8 mouse cellular contexts compared by ENCODE assay signal in genomic region chr14:118180117-118180557, GRCm38 (mm10). TPM values are rescaled to one million over a fixed set of nuclear protein-coding genes. Genes with fewer than 3 reads are reported as not detected.
DNase-seq lines count a peak whose midpoint lies in the region; ATAC-seq and TF ChIP-seq lines count a peak whose summit lies in the region.

No protein-coding gene starts in this region.

- WGBS in embryonic facial prominence, embryonic 15.5 days = under 1% methylated on average over 20 of the region's 20 CpGs
- under 1% methylated on average over 20 of the region's 20 CpGs for WGBS in heart, embryonic 12.5 days
- under 1% methylated on average over 20 of the region's 20 CpGs for WGBS in lung, embryonic 14.5 days
- under 1% methylated on average over 20 of the region's 20 CpGs for WGBS in neural tube, embryonic 13.5 days

- no peaks in the 10 kb centered on the region for H3K9me3 ChIP-seq in ES-E14 (ENCODE audit: control insufficient read depth, insufficient read depth, low read depth, low read length)
- no peaks in the 10 kb centered on the region for H3K9me3 ChIP-seq in embryonic facial prominence, embryonic 15.5 days (replicated peaks)
- H3K9me3 ChIP-seq in heart, embryonic 12.5 days (replicated peaks) = no peaks in the 10 kb centered on the region
- no peaks in the 10 kb centered on the region for H3K9me3 ChIP-seq in lung, embryonic 14.5 days (ENCODE audit: low read depth, low read length)
- H3K9me3 ChIP-seq in neural tube, embryonic 13.5 days = no peaks in the 10 kb centered on the region

- H3K9ac ChIP-seq in ES-E14 (ENCODE audit: insufficient read depth, low read depth, low read length, poor library complexity, severe bottlenecking) = peak overlapping the region; percentile 58; the same call in 1 of the 2 replicates
- peak overlapping the region; percentile 28; the same call in 1 of the 2 replicates for H3K9ac ChIP-seq in embryonic facial prominence, embryonic 15.5 days
- peak overlapping the region; percentile 60 for H3K9ac ChIP-seq in heart, embryonic 12.5 days
- peak overlapping the region; percentile 52 for H3K9ac ChIP-seq in lung, embryonic 14.5 days
- H3K9ac ChIP-seq in neural tube, embryonic 13.5 days = peak overlapping the region; percentile 74

- in situ Hi-C loops in ES-E14 (cut with MboI; ENCODE audit: low sequenced_read_pairs in 2 of 2, unreplicated experiment in 2 of 2) = no loop called here

- DNase-seq in ES-E14 (ENCODE audit: low read depth, low spot score) = peak; percentile 56
- peak; percentile 64 for DNase-seq in brain, adult 2 months (ENCODE audit: low read depth, low spot score)
- peak; percentile 44 for DNase-seq in kidney, adult 9 months
- peak; percentile 84 for DNase-seq in lung, embryonic 14.5 days
- peak; percentile 71 for DNase-seq in thymus, postnatal 25 days

- H3K27me3 ChIP-seq in embryonic facial prominence, embryonic 15.5 days = no peaks in the 10 kb centered on the region
- H3K27me3 ChIP-seq in heart, embryonic 12.5 days (replicated peaks) = no peaks in the 10 kb centered on the region
- no peaks in the 10 kb centered on the region for H3K27me3 ChIP-seq in lung, embryonic 14.5 days (ENCODE audit: insufficient read depth, low read length)
- H3K27me3 ChIP-seq in neural tube, embryonic 13.5 days = no peaks in the 10 kb centered on the region

- H3K27ac ChIP-seq in ES-E14 (ENCODE audit: insufficient read depth, low read depth, low read length, poor library complexity, severe bottlenecking) = peak overlapping the region; percentile 25; the same call in 1 of the 2 replicates
- H3K27ac ChIP-seq in embryonic facial prominence, embryonic 15.5 days (replicated peaks) = peak overlapping the region; percentile 85
- H3K27ac ChIP-seq in heart, embryonic 12.5 days (ENCODE audit: poor library complexity, severe bottlenecking) = peak overlapping the region; percentile 77
- H3K27ac ChIP-seq in lung, embryonic 14.5 days (ENCODE audit: low read depth) = peak overlapping the region; percentile 80
- peak overlapping the region; percentile 89 for H3K27ac ChIP-seq in neural tube, embryonic 13.5 days (replicated peaks)

- no peak for TF ChIP-seq CTCF in lung, embryonic 14.5 days (IDR thresholded peaks at IDR 0.05; ENCODE audit: low read depth)

- no peaks in the 10 kb centered on the region for H3K36me3 ChIP-seq in ES-E14 (ENCODE audit: control insufficient read depth, insufficient read depth, low read length, poor library complexity, severe bottlenecking)
- H3K36me3 ChIP-seq in embryonic facial prominence, embryonic 15.5 days = no peaks in the 10 kb centered on the region
- H3K36me3 ChIP-seq in heart, embryonic 12.5 days = no peaks in the 10 kb centered on the region
- H3K36me3 ChIP-seq in lung, embryonic 14.5 days (ENCODE audit: insufficient read depth) = no peaks in the 10 kb centered on the region
- H3K36me3 ChIP-seq in neural tube, embryonic 13.5 days = no peaks in the 10 kb centered on the region

- ATAC-seq in embryonic facial prominence, embryonic 15.5 days (ENCODE audit: insufficient number of reproducible peaks, low FRiP score, low TSS enrichment, low read depth) = peak; percentile 80; the same call in 1 of the 2 replicates
- ATAC-seq in heart, embryonic 12.5 days (ENCODE audit: insufficient number of reproducible peaks, low FRiP score) = peak; percentile 88
- peak; percentile 87 for ATAC-seq in lung, embryonic 14.5 days (ENCODE audit: insufficient read depth)
- ATAC-seq in neural tube, embryonic 13.5 days (ENCODE audit: low read depth) = peak; percentile 91

- peak overlapping the region; percentile 76 for H3K4me2 ChIP-seq in embryonic facial prominence, embryonic 15.5 days (replicated peaks)
- peak overlapping the region; percentile 88 for H3K4me2 ChIP-seq in heart, embryonic 12.5 days
- peak overlapping the region; percentile 91 for H3K4me2 ChIP-seq in lung, embryonic 14.5 days
- peak overlapping the region; percentile 85 for H3K4me2 ChIP-seq in neural tube, embryonic 13.5 days

- H3K4me3 ChIP-seq in ES-E14 (ENCODE audit: insufficient read depth in 1 of 2, low read depth in 1 of 2, low read length in 2 of 2, poor library complexity in 1 of 2, severe bottlenecking in 1 of 2) = peak overlapping the region; percentile 58 to 62
- peak overlapping the region; percentile 55 for H3K4me3 ChIP-seq in embryonic facial prominence, embryonic 15.5 days (replicated peaks)
- peak overlapping the region; percentile 61 for H3K4me3 ChIP-seq in heart, embryonic 12.5 days
- H3K4me3 ChIP-seq in lung, embryonic 14.5 days (ENCODE audit: low read depth, low read length) = peak overlapping the region; percentile 51
- H3K4me3 ChIP-seq in neural tube, embryonic 13.5 days = peak overlapping the region; percentile 48

- H3K4me1 ChIP-seq in ES-E14 (ENCODE audit: control insufficient read depth in 2 of 2, insufficient read depth in 2 of 2, low read length in 2 of 2, poor library complexity in 1 of 2) = peaks cover 4 to 9% of the 10 kb centered on the region in 2 experiments; a peak in 3 of 4 replicates
- H3K4me1 ChIP-seq in embryonic facial prominence, embryonic 15.5 days = no peaks in the 10 kb centered on the region
- H3K4me1 ChIP-seq in heart, embryonic 12.5 days (replicated peaks) = 0 out of 2 replicates have a peak, but pooled peaks cover 2% of the 10 kb centered on the region
- peaks cover 3% of the 10 kb centered on the region; the same call in 1 of the 2 replicates for H3K4me1 ChIP-seq in lung, embryonic 14.5 days (ENCODE audit: insufficient read depth)
- peaks cover 4% of the 10 kb centered on the region for H3K4me1 ChIP-seq in neural tube, embryonic 13.5 days (replicated peaks)

TF ChIP-seq in ES-E14, 5 proteins besides CTCF, POLR2A, EP300 and RAD21:
- TF ChIP-seq MAFK (IDR thresholded peaks at IDR 0.05; ENCODE audit: insufficient read depth, low read depth, low read length) (no peak), CHD2 (IDR thresholded peaks at IDR 0.05; ENCODE audit: low read depth, low read length) (no peak), ZC3H11A (IDR thresholded peaks at IDR 0.05; ENCODE audit: borderline replicate concordance, low read depth, low read length) (no peak), ZNF384 (IDR thresholded peaks at IDR 0.05; ENCODE audit: low read depth, low read length) (no peak), HCFC1 (IDR thresholded peaks at IDR 0.05; ENCODE audit: borderline replicate concordance, insufficient read depth, low read length) (no peak)
TF ChIP-seq in ES-E14: peak in this region for 0.

RNA-seq across cellular contexts. Expression of gene Gpr180, which starts 43.2 kb away (rescaled TPM):
- 18.2 and 33.7 TPM in 2 replicates for total RNA-seq in ES-E14 (2012; rRNA removed)
- polyA plus RNA-seq in embryonic facial prominence, embryonic 15.5 days (2015; fragmentation: Nextera tagmentation; extraction: Ambion mirVana) = 70.7 and 78.0 TPM in 2 replicates
- polyA plus RNA-seq in heart, embryonic 12.5 days (2016; fragmentation: Nextera tagmentation; extraction: Ambion mirVana) = 35.4 and 38.7 TPM in 2 replicates
- polyA plus RNA-seq in lung, embryonic 14.5 days (2014; fragmentation: Nextera tagmentation; extraction: Ambion mirVana) = 64.2 and 66.8 TPM in 2 replicates
- polyA plus RNA-seq in neural tube, embryonic 13.5 days (2015; fragmentation: Nextera tagmentation; extraction: Ambion mirVana) = 41.8 and 42.0 TPM in 2 replicates

RNA-seq across cellular contexts. Expression of gene Tgds, which starts 47.6 kb away (rescaled TPM):
- total RNA-seq in ES-E14 (2012; rRNA removed) = 3.4 and 5.0 TPM in 2 replicates
- polyA plus RNA-seq in embryonic facial prominence, embryonic 15.5 days (2015; fragmentation: Nextera tagmentation; extraction: Ambion mirVana) = 32.8 and 34.0 TPM in 2 replicates
- 34.7 and 35.3 TPM in 2 replicates for polyA plus RNA-seq in heart, embryonic 12.5 days (2016; fragmentation: Nextera tagmentation; extraction: Ambion mirVana)
- 32.6 and 33.0 TPM in 2 replicates for polyA plus RNA-seq in lung, embryonic 14.5 days (2014; fragmentation: Nextera tagmentation; extraction: Ambion mirVana)
- polyA plus RNA-seq in neural tube, embryonic 13.5 days (2015; fragmentation: Nextera tagmentation; extraction: Ambion mirVana) = 20.2 and 24.5 TPM in 2 replicates

RNA-seq across cellular contexts. Expression of gene Sox21, which starts 56.7 kb away (rescaled TPM):
- total RNA-seq in ES-E14 (2012; rRNA removed) = 0.94 and 1.8 TPM in 2 replicates
- 4.6 and 4.7 TPM in 2 replicates for polyA plus RNA-seq in embryonic facial prominence, embryonic 15.5 days (2015; fragmentation: Nextera tagmentation; extraction: Ambion mirVana)
- 0.05 TPM in 1 of 2 replicates, not detected in the other for polyA plus RNA-seq in heart, embryonic 12.5 days (2016; fragmentation: Nextera tagmentation; extraction: Ambion mirVana)
- polyA plus RNA-seq in lung, embryonic 14.5 days (2014; fragmentation: Nextera tagmentation; extraction: Ambion mirVana) = 1.2 and 1.4 TPM in 2 replicates
- polyA plus RNA-seq in neural tube, embryonic 13.5 days (2015; fragmentation: Nextera tagmentation; extraction: Ambion mirVana) = 5.6 and 6.0 TPM in 2 replicates

Comparison
In these comparisons a context has a peak if more than half of its experiments do, and no peak if none do; other contexts are left out.
1. Peak in every context shown above with its lines: DNase-seq, ATAC-seq, H3K4me3 ChIP-seq and H3K27ac ChIP-seq.
2. H3K27ac ChIP-seq: peak in every context shown above with its lines; median percentile 89 in neural tube, embryonic 13.5 days; 85 in embryonic facial prominence, embryonic 15.5 days; 80 in lung, embryonic 14.5 days; 77 in heart, embryonic 12.5 days; 25 in ES-E14.